Mouse (Mus musculus) kidney, adult 9 months (tissue): ENCODE measurements around the gene Gm44579.
A peak's percentile ranks its signal among the peaks of the same experiment; 100 is the strongest.

Experiments
- DNase-seq: peaks from one replicate; pipeline ENCODE4 v3.0.0; 2022

The Gm44579 gene

GRCm38 (mm10) chr15:98167645-98168621 lies 52.8 kb downstream of the Gm44579 start:
- peak; percentile 59 for DNase-seq

GRCm38 (mm10) chr15:98166963-98167644 lies 53.7 kb downstream of the Gm44579 start, which contains the start of gene Ccdc184:
Ccdc184 (plus strand) TSS chr15:98167158.
- DNase-seq = no peak

- DNase-seq = no peak
These were observed 55.3 kb downstream of the Gm44579 start, which contains the start of gene Asb8 for GRCm38 (mm10) chr15:98165525-98165924. Asb8 (minus strand) TSS chr15:98165625.

- DNase-seq = no peak
These were observed 58.2 kb downstream of the Gm44579 start for GRCm38 (mm10) chr15:98162561-98162960.

GRCm38 (mm10) chr15:98161026-98161805 lies 59.6 kb downstream of the Gm44579 start:
- no peak for DNase-seq

GRCm38 (mm10) chr15:98157253-98157652 lies 63.5 kb downstream of the Gm44579 start:
- no peak for DNase-seq

GRCm38 (mm10) chr15:98155944-98156343 lies 64.8 kb downstream of the Gm44579 start:
- DNase-seq = peak; percentile 32

GRCm38 (mm10) chr15:98155272-98155671 lies 65.5 kb downstream of the Gm44579 start:
- DNase-seq = no peak

GRCm38 (mm10) chr15:98154631-98155030 lies 66.1 kb downstream of the Gm44579 start:
- DNase-seq = no peak

GRCm38 (mm10) chr15:98154146-98154545 lies 66.6 kb downstream of the Gm44579 start:
- DNase-seq = no peak

GRCm38 (mm10) chr15:98153625-98154024 lies 67.2 kb downstream of the Gm44579 start:
- DNase-seq = peak; percentile 41

GRCm38 (mm10) chr15:98152916-98153315 lies 67.9 kb downstream of the Gm44579 start:
- no peak for DNase-seq

GRCm38 (mm10) chr15:98149166-98149602 lies 71.6 kb downstream of the Gm44579 start:
- DNase-seq = no peak

GRCm38 (mm10) chr15:98148356-98148755 lies 72.4 kb downstream of the Gm44579 start:
- no peak for DNase-seq

- peak; percentile 93 for DNase-seq
These were observed 75.1 kb downstream of the Gm44579 start for GRCm38 (mm10) chr15:98145559-98146181.

- DNase-seq = peak; percentile 7
These were observed 75.8 kb downstream of the Gm44579 start for GRCm38 (mm10) chr15:98144861-98145507.

GRCm38 (mm10) chr15:98142515-98142914 lies 78.3 kb downstream of the Gm44579 start:
- DNase-seq = no peak

GRCm38 (mm10) chr15:98140809-98141208 lies 80.0 kb downstream of the Gm44579 start:
- no peak for DNase-seq

- peak; percentile 9 for DNase-seq
These were observed 81.0 kb downstream of the Gm44579 start for GRCm38 (mm10) chr15:98139763-98140162.

GRCm38 (mm10) chr15:98136871-98137270 lies 83.9 kb downstream of the Gm44579 start:
- DNase-seq = no peak
